Mouse (Mus musculus): ENCODE data around the gene Cd93. TPM values are rescaled to one million over a fixed set of nuclear protein-coding genes. Genes with fewer than 3 reads are reported as not detected.

Cd93 gene
- polyA plus RNA-seq (2021; fragmentation: Nextera tagmentation) = 0.79 and 1.0 TPM in 2 replicates
- long read RNA-seq, experiment 1, partial matches to known transcripts = 0 of 2 reads
- long read RNA-seq, experiment 1, other reads (novel, unspliced or antisense) = 2 of 2 reads
- long read RNA-seq, experiment 2, full-length matches to known transcripts = 3 of 3 reads
- long read RNA-seq, experiment 2, partial matches to known transcripts = 0 of 3 reads
- long read RNA-seq, experiment 2, other reads (novel, unspliced or antisense) = 0 of 3 reads

GRCm38 (mm10) chr2:148443249-148443958 is at the start of gene Cd93:
Cd93 (minus strand) TSS chr2:148443563.

GRCm38 (mm10) chr2:148407870-148408760 is 35.2 kb downstream of the Cd93 start, which contains the start of gene Thbd:
Thbd (minus strand) TSS chr2:148408188.

GRCm38 (mm10) chr2:148395131-148396051 is 48.0 kb downstream of the Cd93 start, which contains the start of gene Sstr4:
Sstr4 (plus strand) TSS chr2:148395344.

Other genes starting within 250 kb of the Cd93 start
- gene Sstr4, start 48.2 kb downstream of the Cd93 start, polyA plus RNA-seq (2021; fragmentation: Nextera tagmentation) = 34.9 and 41.7 TPM in 2 replicates
- gene Thbd, start 35.4 kb downstream of the Cd93 start, polyA plus RNA-seq (2021; fragmentation: Nextera tagmentation) = 1.9 and 2.1 TPM in 2 replicates
- 29.7 and 33.4 TPM in 2 replicates for gene Nxt1, start 229.0 kb upstream of the Cd93 start, polyA plus RNA-seq (2021; fragmentation: Nextera tagmentation)
- 12.6 and 14.5 TPM in 2 replicates for gene Gzf1, start 237.5 kb upstream of the Cd93 start, polyA plus RNA-seq (2021; fragmentation: Nextera tagmentation)